Mouse (Mus musculus): ENCODE measurements around the gene Setd1a.
"Not testable (repeated sequence)": the region's sequence is repeated elsewhere in the genome, so short reads cannot be mapped to it uniquely, and the experiment has no call there.

Gene Setd1a

DNA sequence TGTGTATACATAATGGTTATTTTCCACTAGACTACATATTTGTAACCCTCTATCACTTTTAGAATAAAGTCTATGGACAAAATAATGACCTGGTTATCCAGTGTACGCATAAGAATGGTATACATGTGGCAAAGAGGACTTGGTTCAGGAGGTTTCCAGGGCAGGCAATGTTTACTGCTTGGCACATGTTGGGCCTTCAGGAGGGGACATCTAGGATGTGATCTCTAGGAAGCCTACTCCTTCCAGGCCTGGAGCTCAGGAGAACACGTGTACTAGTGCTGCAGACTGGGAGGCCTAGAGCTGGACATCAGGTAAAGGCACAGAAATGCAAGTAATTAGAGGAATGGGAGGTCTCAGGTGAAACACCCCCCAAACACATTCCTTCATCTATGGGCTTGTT, 59.1 kb downstream of the Setd1a start:
- no peak for DNase-seq (ENCODE audit: low read depth, low spot score)

DNA sequence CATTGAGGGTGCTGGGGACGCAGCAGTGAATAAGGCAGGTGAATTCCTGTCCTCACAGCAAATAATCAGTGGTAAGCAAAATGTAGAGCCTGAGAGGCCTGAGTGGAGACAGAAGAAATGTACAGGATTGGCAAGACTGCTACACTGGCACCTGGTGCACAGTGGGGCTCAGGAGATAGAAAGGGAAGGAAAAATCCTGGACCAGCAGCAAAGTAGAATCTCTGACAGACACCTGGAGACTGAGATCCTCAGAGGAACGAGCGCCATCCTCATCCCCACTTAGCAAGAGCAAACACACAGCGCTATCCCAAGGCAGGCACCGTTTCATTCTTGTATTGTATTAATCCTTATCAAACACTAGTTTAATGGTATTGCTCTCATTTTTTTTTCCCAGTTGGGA, 61.0 kb downstream of the Setd1a start:
- peak; percentile 66 for DNase-seq (ENCODE audit: low read depth, low spot score)

GRCm38 (mm10) chr7:127837878-127838277, 61.4 kb downstream of the Setd1a start:
- DNase-seq (ENCODE audit: low read depth, low spot score): not testable (repeated sequence)

GRCm38 (mm10) chr7:127840031-127840430, 63.6 kb downstream of the Setd1a start:
- not testable (repeated sequence) for DNase-seq (ENCODE audit: low read depth, low spot score)

GRCm38 (mm10) chr7:127840886-127841285, 64.4 kb downstream of the Setd1a start:
- DNase-seq (ENCODE audit: low read depth, low spot score): peak; percentile 93

DNA sequence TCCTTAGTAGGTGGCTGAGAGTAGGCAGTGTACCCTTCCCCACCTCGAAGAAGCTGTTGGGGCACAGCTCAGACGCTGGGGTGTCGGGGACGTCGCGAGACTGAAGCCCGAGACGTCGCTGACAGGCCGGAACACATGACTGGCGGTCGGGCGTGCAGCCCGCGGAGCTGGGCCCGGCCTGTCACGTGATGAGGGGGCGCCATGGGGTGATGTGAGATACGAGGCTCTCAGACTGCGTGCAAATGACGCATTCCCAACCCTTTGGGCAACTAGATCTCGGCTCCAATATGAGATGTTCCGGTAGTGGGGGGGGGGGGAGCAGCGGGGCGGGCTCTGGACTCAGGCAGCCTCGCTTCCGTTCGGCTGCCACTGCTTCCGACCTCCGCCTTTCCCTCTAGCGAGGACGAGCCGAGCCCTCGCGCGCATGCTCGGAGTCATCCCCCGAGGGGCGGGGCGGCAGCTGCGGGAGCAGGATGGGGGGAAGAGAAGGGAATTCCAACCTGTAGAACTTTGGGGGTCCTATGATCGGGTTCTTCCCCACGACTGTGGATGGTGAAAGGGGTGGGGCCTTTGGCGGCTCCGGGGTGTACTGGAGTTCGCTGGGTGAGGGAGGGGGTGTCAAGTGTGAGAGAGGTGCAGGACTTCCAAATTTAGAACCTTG, 65.0 kb downstream of the Setd1a start:
- DNase-seq (ENCODE audit: low read depth, low spot score): peak; percentile 99

- peak; percentile 94 for DNase-seq (ENCODE audit: low read depth, low spot score)
Observed at GRCm38 (mm10) chr7:127842001-127842718, 65.7 kb downstream of the Setd1a start.

Measured in brain, adult 2 months (tissue).